Mouse (Mus musculus) neural tube, postnatal 0 days (tissue): ENCODE data around the gene Sirt5. TPM values are rescaled to one million over a fixed set of nuclear protein-coding genes. Genes with fewer than 3 reads are reported as not detected.

Source experiments
- polyA plus RNA-seq: library from polyadenylated mRNA; unstranded; fragments of >200 nt; fragmentation: Nextera tagmentation; extraction: Ambion mirVana; gene quantifications from 2 replicates; pipeline ENCODE4 v1.2.1, GENCODE M21; 2015

The Sirt5 gene
- 21.3 and 25.2 TPM in 2 replicates for polyA plus RNA-seq

GRCm38 (mm10) chr13:43364985-43365824 is at the start of gene Sirt5:
Gene Sirt5, plus strand, starts transcription at chr13:43365496.

GRCm38 (mm10) chr13:43398297-43399080 is 33.2 kb downstream of the Sirt5 start, which contains the start of gene Nol7:
Gene Nol7, plus strand, starts transcription at chr13:43398390.

Other genes starting within 250 kb of the Sirt5 start
- 73.4 and 80.5 TPM in 2 replicates for gene Tbc1d7, start 194.0 kb upstream of the Sirt5 start, polyA plus RNA-seq
- gene Gfod1, start 61.3 kb upstream of the Sirt5 start, polyA plus RNA-seq = 3.0 and 3.4 TPM in 2 replicates
- gene Nol7, start 32.9 kb downstream of the Sirt5 start, polyA plus RNA-seq = 185 and 199 TPM in 2 replicates
- gene Ranbp9, start 115.8 kb downstream of the Sirt5 start, polyA plus RNA-seq = 11.9 and 13.7 TPM in 2 replicates
- 8.1 and 9.2 TPM in 2 replicates for gene Mcur1, start 194.7 kb downstream of the Sirt5 start, polyA plus RNA-seq